Mouse (Mus musculus): ENCODE data around the gene Dph2.

DNA sequence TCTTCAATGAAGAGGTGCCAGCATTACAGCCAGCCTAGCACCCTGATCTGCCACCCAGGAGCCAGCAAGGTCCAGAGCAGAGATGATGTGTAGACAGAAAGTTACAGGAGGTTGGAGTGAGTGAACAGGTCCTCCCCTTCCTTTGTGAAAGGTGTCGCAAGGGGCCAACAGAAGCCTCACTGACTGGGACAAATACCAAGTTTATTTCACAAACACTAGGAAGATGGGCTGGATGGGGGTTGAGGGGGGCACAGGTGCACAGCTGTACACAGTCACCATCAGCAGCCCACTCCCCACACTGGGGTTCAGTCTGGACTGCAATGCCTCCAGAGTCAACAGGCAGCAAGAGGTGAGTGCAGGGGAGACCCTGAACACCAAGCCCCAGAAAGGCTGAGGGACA lies 7.7 kb downstream of the Dph2 start:
- no peak for TF ChIP-seq CTCF (IDR thresholded peaks at IDR 0.05 in 2 of 3, conservative IDR thresholded peaks at IDR 0.05 in 1 of 3; ENCODE audit: control insufficient read depth in 1 of 3, insufficient read depth in 1 of 3, low read depth in 2 of 3, low read length in 3 of 3, poor library complexity in 1 of 3, severe bottlenecking in 1 of 3)
- TF ChIP-seq EP300 (IDR thresholded peaks at IDR 0.05; ENCODE audit: low read depth in 1 of 2, low read length in 2 of 2) = no peak
- no peak for TF ChIP-seq ETS1 (IDR thresholded peaks at IDR 0.05; ENCODE audit: low read depth, low read length)
- no peak for TF ChIP-seq E2F4 (IDR thresholded peaks at IDR 0.05; ENCODE audit: borderline replicate concordance, low read depth, low read length)
- TF ChIP-seq POLR2A (IDR thresholded peaks at IDR 0.05; ENCODE audit: control insufficient read depth in 1 of 2, insufficient read depth in 1 of 2, low read depth in 1 of 2, low read length in 2 of 2, poor library complexity in 1 of 2) = no peak
- TF ChIP-seq NRF1 (IDR thresholded peaks at IDR 0.05; ENCODE audit: insufficient read depth, low read depth, low read length, poor library complexity, severe bottlenecking) = no peak
- no peak for TF ChIP-seq SMC3 (IDR thresholded peaks at IDR 0.05; ENCODE audit: low read depth, low read length)
- TF ChIP-seq UBTF (IDR thresholded peaks at IDR 0.05; ENCODE audit: borderline replicate concordance, insufficient read depth, low read depth, low read length) = no peak
- no peak for TF ChIP-seq RAD21 (IDR thresholded peaks at IDR 0.05; ENCODE audit: low read depth, low read length)
- no peak for TF ChIP-seq SIN3A (IDR thresholded peaks at IDR 0.05; ENCODE audit: low read length)
- no peak for TF ChIP-seq ZNF384 (IDR thresholded peaks at IDR 0.05; ENCODE audit: low read depth, low read length)
